Mouse (Mus musculus) intestine, postnatal 0 days (tissue): Measurements from ENCODE around the gene Tfam. TPM values are rescaled to one million over a fixed set of nuclear protein-coding genes. Genes with fewer than 3 reads are reported as not detected.

Experiments
- ATAC-seq: fragments of 200-750 bp; cut with Nextera tagmentation; 2 replicates; pipeline ENCODE4 v1.8.0; 2017; ENCODE audit warnings: mild to moderate bottlenecking, moderate TSS enrichment, moderate library complexity
- H3K27ac ChIP-seq: fragments of 300-500 bp; sonication (generic); 2 replicates; pipeline ENCODE4 v1.5.1; 2014; ENCODE audit warnings: mild to moderate bottlenecking, low read depth, low read length, moderate library complexity
- H3K27me3 ChIP-seq: fragments of 300-500 bp; sonication (generic); replicated peaks from 2 replicates; pipeline ENCODE4 v1.6.1; 2014; ENCODE audit warnings: low read length, mixed read lengths; ENCODE audit not compliant: control insufficient read depth, insufficient read depth
- H3K36me3 ChIP-seq: fragments of 300-500 bp; sonication (generic); 2 replicates; pipeline ENCODE4 v1.6.1; 2014; ENCODE audit warnings: mild to moderate bottlenecking, moderate library complexity; ENCODE audit not compliant: control insufficient read depth, insufficient read depth
- H3K4me1 ChIP-seq: fragments of 300-500 bp; sonication (generic); replicated peaks from 2 replicates; pipeline ENCODE4 v1.6.1; 2014; ENCODE audit warnings: antibody characterized with exemption, low read length, mixed read lengths; ENCODE audit not compliant: control insufficient read depth, insufficient read depth
- H3K4me2 ChIP-seq: fragments of 300-500 bp; sonication (generic); replicated peaks from 2 replicates; pipeline ENCODE4 v1.6.1; 2014; ENCODE audit warnings: low read depth, mild to moderate bottlenecking, moderate library complexity
- H3K4me3 ChIP-seq: fragments of 300-500 bp; sonication (generic); 2 replicates; pipeline ENCODE4 v1.5.1; 2014; ENCODE audit warnings: low read depth, low read length
- H3K9ac ChIP-seq: fragments of 300-500 bp; sonication (generic); 2 replicates; pipeline ENCODE4 v1.6.1; 2014; ENCODE audit warnings: mild to moderate bottlenecking, low read depth, low read length
- H3K9me3 ChIP-seq: fragments of 300-500 bp; sonication (generic); 2 replicates; pipeline ENCODE4 v1.6.1; 2016; ENCODE audit warnings: mixed run types; ENCODE audit not compliant: control insufficient read depth
- CTCF ChIP-seq: sonication (generic); IDR thresholded peaks from 2 replicates; pipeline ENCODE4 v1.5.1; 2016; ENCODE audit warnings: low read depth, mild to moderate bottlenecking, control low read depth, antibody characterized with exemption, moderate library complexity
- WGBS: fragments of 180-500 bp; shearing (Covaris S2); extraction: QIAGEN DNeasy Blood & Tissue Kit; methylation state at CpG from one replicate; pipeline ENCODE4 v1.1.7; 2014; 5-methylcytosine and 5-hydroxymethylcytosine counted together
- polyA plus RNA-seq: library from polyadenylated mRNA; unstranded; fragments of >200 nt; fragmentation: Nextera tagmentation; extraction: Ambion mirVana; gene quantifications from 2 replicates; pipeline ENCODE4 v1.2.1, GENCODE M21; 2015

Gene Tfam
- polyA plus RNA-seq, 1 experiment from 2014 or later: 37.7 TPM

DNA sequence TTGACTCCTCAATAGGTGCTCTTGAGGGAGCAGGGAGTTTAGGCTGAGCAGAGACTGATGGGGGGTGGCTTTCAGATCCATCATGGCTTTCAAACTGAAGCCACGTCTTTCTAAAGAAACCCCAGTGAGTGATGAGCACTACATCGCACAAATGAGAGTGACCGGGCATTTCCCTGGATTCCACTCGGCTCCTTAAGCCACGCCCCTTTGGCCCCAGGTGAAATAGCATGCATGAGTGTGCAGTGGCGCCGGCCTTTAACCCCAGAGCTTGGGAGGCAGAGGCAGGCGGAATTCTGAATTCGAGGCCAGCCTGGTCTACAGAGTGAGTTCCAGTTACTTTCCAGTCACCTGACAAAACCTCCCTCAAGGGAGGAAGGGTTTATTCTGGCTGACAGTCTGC lies 22.1 kb downstream of the Tfam start:
- Histone ChIP-seq H3K27me3 (no peaks in the 10 kb centered on the region), H3K4me1 (no peaks in the 10 kb centered on the region), H3K27ac (no peak overlapping the region), H3K9me3 (no peaks in the 10 kb centered on the region), H3K9ac (no peak overlapping the region), H3K36me3 (no peaks in the 10 kb centered on the region), H3K4me3 (no peak overlapping the region), H3K4me2 (no peak overlapping the region)
- WGBS: 81% methylated on average over 9 of the region's 9 CpGs
- no peak for ATAC-seq
- no peak for TF ChIP-seq CTCF

GRCm38 (mm10) chr10:71201512-71201911 lies 36.6 kb downstream of the Tfam start:
- Histone ChIP-seq H3K4me2 (no peak overlapping the region), H3K36me3 (no peaks in the 10 kb centered on the region), H3K9me3 (no peaks in the 10 kb centered on the region), H3K27ac (no peak overlapping the region), H3K4me1 (no peaks in the 10 kb centered on the region), H3K27me3 (no peaks in the 10 kb centered on the region), H3K4me3 (no peak overlapping the region), H3K9ac (no peak overlapping the region)
- ATAC-seq: no peak
- TF ChIP-seq CTCF: no peak
- WGBS: 90% methylated on average over 2 of the region's 2 CpGs

DNA sequence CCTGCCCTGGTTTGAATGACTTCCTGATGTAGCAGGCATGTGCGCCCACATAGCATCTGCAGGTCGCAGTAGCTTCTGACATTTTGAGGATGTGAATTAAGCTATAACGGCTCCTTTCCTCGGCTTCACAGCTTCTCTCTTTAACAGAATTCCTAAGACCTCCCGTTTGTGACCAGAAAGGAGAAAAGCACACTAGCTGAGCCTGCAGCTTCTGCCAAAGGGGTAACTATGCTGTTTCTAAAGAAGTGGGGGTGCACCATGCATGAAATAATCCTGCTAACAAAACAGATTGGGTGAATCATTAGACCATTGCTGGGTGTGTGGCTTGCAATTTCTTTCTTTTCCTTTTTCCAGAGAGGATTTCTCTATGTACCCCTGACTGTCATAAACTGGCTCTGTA lies 37.1 kb downstream of the Tfam start:
- H3K9ac ChIP-seq: no peak overlapping the region
- no peak overlapping the region for H3K27ac ChIP-seq
- ATAC-seq: no peak
- H3K36me3 ChIP-seq: no peaks in the 10 kb centered on the region
- WGBS: 67% methylated on average over 5 of the region's 5 CpGs
- H3K4me1 ChIP-seq: no peaks in the 10 kb centered on the region
- no peaks in the 10 kb centered on the region for H3K27me3 ChIP-seq
- TF ChIP-seq CTCF: no peak
- no peak overlapping the region for H3K4me2 ChIP-seq
- no peaks in the 10 kb centered on the region for H3K9me3 ChIP-seq
- H3K4me3 ChIP-seq: no peak overlapping the region

DNA sequence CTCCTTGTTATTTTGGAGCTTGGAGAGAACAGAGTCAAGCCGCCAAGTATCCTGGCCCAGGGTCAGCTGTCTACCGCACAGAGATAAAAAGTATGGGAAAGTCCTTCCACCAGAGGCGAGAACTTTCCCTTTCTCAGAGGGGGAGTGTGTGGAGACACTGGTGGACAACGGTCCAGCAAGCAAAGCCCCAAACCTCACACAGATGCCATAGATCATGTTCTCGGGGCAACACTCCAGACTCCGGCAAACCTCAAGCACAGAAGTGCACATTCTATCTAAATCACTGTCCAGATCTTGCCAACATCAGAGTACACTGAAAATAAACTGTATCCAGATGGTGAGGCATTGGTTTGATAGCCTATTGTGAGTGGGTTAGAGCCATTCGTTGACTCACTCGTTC lies 39.4 kb downstream of the Tfam start:
- 77% methylated on average over 8 of the region's 8 CpGs for WGBS
- Histone ChIP-seq H3K4me3 (no peak overlapping the region), H3K36me3 (no peaks in the 10 kb centered on the region), H3K4me2 (no peak overlapping the region), H3K27ac (no peak overlapping the region), H3K4me1 (no peaks in the 10 kb centered on the region), H3K9me3 (no peaks in the 10 kb centered on the region), H3K27me3 (no peaks in the 10 kb centered on the region), H3K9ac (no peak overlapping the region)
- no peak for ATAC-seq
- no peak for TF ChIP-seq CTCF

DNA sequence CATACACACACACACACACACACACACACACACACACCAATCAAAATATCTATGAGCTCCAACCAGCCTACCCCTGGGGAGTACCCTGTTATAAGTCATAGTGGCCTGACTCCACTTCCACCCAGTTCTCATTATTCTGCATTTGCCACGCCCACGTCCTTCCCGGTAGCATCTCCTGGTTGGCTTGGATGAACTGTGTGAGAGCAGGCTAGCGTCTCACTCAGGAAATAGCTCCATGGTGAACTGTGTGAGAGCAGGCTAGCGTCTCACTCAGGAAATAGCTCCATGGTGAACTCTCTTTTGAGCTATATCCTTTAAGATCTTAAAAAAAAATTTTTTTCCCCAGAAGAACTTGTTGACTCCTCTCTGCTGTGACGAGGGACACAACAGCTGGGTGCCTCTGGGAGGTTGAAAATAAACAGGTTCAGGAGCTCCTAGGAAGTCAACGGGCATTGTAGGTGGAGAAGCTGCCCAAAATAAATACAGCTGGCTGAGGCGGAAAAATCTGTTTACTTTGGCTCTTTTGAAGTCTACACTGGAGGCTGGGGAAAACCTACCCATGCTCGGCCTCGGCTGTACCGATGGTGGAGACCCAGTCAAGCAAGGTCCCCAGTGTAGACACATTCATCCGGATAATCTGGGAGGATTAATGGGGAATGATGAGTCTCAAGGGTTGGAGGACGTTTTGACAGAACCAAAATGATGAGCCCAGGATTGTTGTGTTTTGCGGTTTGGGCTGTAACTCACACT lies 40.9 kb downstream of the Tfam start:
- no peaks in the 10 kb centered on the region for H3K27me3 ChIP-seq
- WGBS: 34% methylated on average over 14 of the region's 14 CpGs
- H3K27ac ChIP-seq: no peak overlapping the region
- H3K4me2 ChIP-seq: no peak overlapping the region
- H3K9me3 ChIP-seq: no peaks in the 10 kb centered on the region
- no peak for TF ChIP-seq CTCF
- no peak for ATAC-seq
- no peaks in the 10 kb centered on the region for H3K36me3 ChIP-seq
- no peaks in the 10 kb centered on the region for H3K4me1 ChIP-seq
- H3K4me3 ChIP-seq: no peak overlapping the region
- H3K9ac ChIP-seq: no peak overlapping the region

GRCm38 (mm10) chr10:71195501-71195900 lies 42.6 kb downstream of the Tfam start:
- H3K4me3 ChIP-seq: no peak overlapping the region
- TF ChIP-seq CTCF: no peak
- no peaks in the 10 kb centered on the region for H3K36me3 ChIP-seq
- H3K27me3 ChIP-seq: no peaks in the 10 kb centered on the region
- no peaks in the 10 kb centered on the region for H3K4me1 ChIP-seq
- H3K27ac ChIP-seq: no peak overlapping the region
- H3K9me3 ChIP-seq: no peaks in the 10 kb centered on the region
- H3K9ac ChIP-seq: no peak overlapping the region
- WGBS: 44% methylated on average over 9 of the region's 9 CpGs
- H3K4me2 ChIP-seq: no peak overlapping the region
- no peak for ATAC-seq

- no peaks in the 10 kb centered on the region for H3K4me1 ChIP-seq
- H3K4me2 ChIP-seq: no peak overlapping the region
- H3K27me3 ChIP-seq: no peaks in the 10 kb centered on the region
- no peaks in the 10 kb centered on the region for H3K9me3 ChIP-seq
- no peak for TF ChIP-seq CTCF
- ATAC-seq: no peak
- no peaks in the 10 kb centered on the region for H3K36me3 ChIP-seq
- 79% methylated on average over 7 of the region's 7 CpGs for WGBS
- H3K4me3 ChIP-seq: no peak overlapping the region
- no peak overlapping the region for H3K27ac ChIP-seq
- no peak overlapping the region for H3K9ac ChIP-seq
These were observed 43.4 kb downstream of the Tfam start for GRCm38 (mm10) chr10:71194713-71195112.
